Mouse (Mus musculus) stomach, postnatal 0 days (tissue): ENCODE results near the gene Cela3b. TPM values are rescaled to one million over a fixed set of nuclear protein-coding genes. Genes with fewer than 3 reads are reported as not detected.

Experiments used
- ATAC-seq: fragments of 200-750 bp; cut with Nextera tagmentation; 2 replicates; pipeline ENCODE4 v1.8.0; 2017; ENCODE audit not compliant: low FRiP score, low TSS enrichment
- DNase-seq: peaks from one replicate; pipeline ENCODE4 v3.0.0-alpha.2; 2016; ENCODE audit warnings: low spot score
- H3K27ac ChIP-seq: fragments of 300-500 bp; sonication (generic); replicated peaks from 2 replicates; pipeline ENCODE4 v1.5.1; 2014; ENCODE audit warnings: mild to moderate bottlenecking, control low read depth
- H3K27me3 ChIP-seq: fragments of 300-500 bp; sonication (generic); 2 replicates; pipeline ENCODE4 v1.6.1; 2014; ENCODE audit warnings: low read length; ENCODE audit not compliant: control insufficient read depth, insufficient read depth
- H3K36me3 ChIP-seq: fragments of 300-500 bp; sonication (generic); 2 replicates; pipeline ENCODE4 v1.6.1; 2014; ENCODE audit warnings: low read length, mixed read lengths; ENCODE audit not compliant: control insufficient read depth, insufficient read depth
- H3K4me1 ChIP-seq: fragments of 300-500 bp; sonication (generic); replicated peaks from 2 replicates; pipeline ENCODE4 v1.6.1; 2014; ENCODE audit warnings: antibody characterized with exemption; ENCODE audit not compliant: control insufficient read depth, insufficient read depth
- H3K4me2 ChIP-seq: fragments of 300-500 bp; sonication (generic); replicated peaks from 2 replicates; pipeline ENCODE4 v1.6.1; 2014; ENCODE audit warnings: low read depth, mild to moderate bottlenecking, control low read depth, moderate library complexity
- H3K4me3 ChIP-seq: fragments of 300-500 bp; sonication (generic); 2 replicates; pipeline ENCODE4 v1.5.1; 2014; ENCODE audit warnings: low read depth, low read length, control low read depth
- H3K9ac ChIP-seq: fragments of 300-500 bp; sonication (generic); 2 replicates; pipeline ENCODE4 v1.6.1; 2014; ENCODE audit warnings: mild to moderate bottlenecking, low read length, control low read depth, mixed read lengths
- H3K9me3 ChIP-seq: fragments of 300-500 bp; sonication (generic); 2 replicates; pipeline ENCODE4 v1.6.1; 2016; ENCODE audit warnings: low read length; ENCODE audit not compliant: control insufficient read depth
- CTCF ChIP-seq: IDR thresholded peaks from 2 replicates; pipeline ENCODE4 v1.5.1; 2016; ENCODE audit warnings: antibody characterized with exemption, low read depth, mild to moderate bottlenecking, moderate library complexity
- EP300 ChIP-seq: optimal IDR thresholded peaks from 2 replicates; pipeline ENCODE3; 2016; ENCODE audit warnings: antibody characterized with exemption
- WGBS: fragments of 180-500 bp; shearing (Covaris S2); extraction: QIAGEN DNeasy Blood & Tissue Kit; methylation state at CpG from one replicate; pipeline ENCODE4 v1.1.7; 2014; 5-methylcytosine and 5-hydroxymethylcytosine counted together
- polyA plus RNA-seq: library from polyadenylated mRNA; unstranded; fragments of >200 nt; fragmentation: Nextera tagmentation; extraction: Ambion mirVana; gene quantifications from 2 replicates; pipeline ENCODE4 v1.2.1, GENCODE M21; 2015

Cela3b gene
- polyA plus RNA-seq, 1 experiment from 2014 or later, result 4.8 TPM

GRCm38 (mm10) chr4:137466991-137467390, 36.7 kb upstream of the Cela3b start:
- no peak overlapping the region for H3K4me2 ChIP-seq
- no peak for DNase-seq
- WGBS, result 62% methylated on average over 4 of the region's 4 CpGs
- TF ChIP-seq EP300, result no peak
- TF ChIP-seq CTCF, result no peak
- H3K9me3 ChIP-seq, result no peaks in the 10 kb centered on the region
- peaks cover 12% of the 10 kb centered on the region for H3K4me1 ChIP-seq
- H3K27me3 ChIP-seq, result no peaks in the 10 kb centered on the region
- peak overlapping the region; percentile 85 for H3K27ac ChIP-seq
- no peak overlapping the region for H3K4me3 ChIP-seq
- no peak overlapping the region for H3K9ac ChIP-seq
- no peak for ATAC-seq
- H3K36me3 ChIP-seq, result no peaks in the 10 kb centered on the region

GRCm38 (mm10) chr4:137465125-137465787, 34.9 kb upstream of the Cela3b start:
- 52% methylated on average over 13 of the region's 13 CpGs for WGBS
- Histone ChIP-seq H3K4me2 (no peak overlapping the region), H3K4me3 (no peak overlapping the region), H3K27ac (peak overlapping the region; percentile 82), H3K4me1 (peaks cover 10% of the 10 kb centered on the region), H3K36me3 (no peaks in the 10 kb centered on the region), H3K9me3 (no peaks in the 10 kb centered on the region), H3K9ac (peak overlapping the region; percentile 43; the same call in 1 of the 2 replicates), H3K27me3 (no peaks in the 10 kb centered on the region)
- DNase-seq (no peak), ATAC-seq (no peak)
- TF ChIP-seq CTCF (no peak), EP300 (no peak)

DNA sequence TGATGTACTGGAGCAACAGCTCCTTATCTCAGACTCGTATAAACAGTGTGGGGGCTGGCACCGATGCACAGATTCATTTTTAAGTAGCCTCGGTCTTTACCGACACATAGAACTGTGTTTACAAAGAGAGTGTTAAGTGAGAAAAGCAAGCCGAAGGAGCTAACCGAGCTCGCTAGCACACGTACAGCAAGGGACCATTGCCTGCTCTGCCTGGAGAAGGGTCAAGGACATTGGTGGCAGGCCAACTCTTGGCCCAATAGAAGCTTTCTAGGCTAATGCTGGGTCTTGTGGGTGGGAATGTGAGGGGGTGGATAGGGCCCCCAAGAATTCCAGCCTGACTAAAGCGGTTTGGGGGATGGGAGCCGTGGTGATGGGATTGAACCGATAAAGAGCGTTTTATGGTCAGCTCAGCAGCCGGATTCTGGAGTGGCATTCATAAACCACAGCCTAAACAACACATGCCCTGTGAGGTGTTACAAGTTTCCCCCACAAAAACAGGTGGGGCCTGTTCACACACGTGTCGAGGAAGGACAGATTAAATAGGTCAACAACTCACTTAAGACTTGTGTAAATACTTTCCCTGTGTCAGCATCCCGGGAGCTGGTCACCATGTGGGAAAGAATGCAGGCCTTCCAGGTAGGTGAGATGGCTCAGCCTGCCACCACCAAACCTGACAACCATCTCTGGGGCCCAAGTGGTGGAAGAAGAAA, 31.8 kb upstream of the Cela3b start:
- no peak for TF ChIP-seq EP300
- TF ChIP-seq CTCF, result no peak
- H3K27ac ChIP-seq, result 0 out of 2 replicates have a peak overlapping the region, but pooled peaks have one; percentile 0
- H3K4me3 ChIP-seq, result no peak overlapping the region
- no peak overlapping the region for H3K4me2 ChIP-seq
- no peaks in the 10 kb centered on the region for H3K9me3 ChIP-seq
- WGBS, result 40% methylated on average over 16 of the region's 16 CpGs
- ATAC-seq, result peak; percentile 87
- no peaks in the 10 kb centered on the region for H3K27me3 ChIP-seq
- H3K4me1 ChIP-seq, result no peaks in the 10 kb centered on the region; the same call in 1 of the 2 replicates
- DNase-seq, result peak; percentile 76
- no peaks in the 10 kb centered on the region for H3K36me3 ChIP-seq
- no peak overlapping the region for H3K9ac ChIP-seq

DNA sequence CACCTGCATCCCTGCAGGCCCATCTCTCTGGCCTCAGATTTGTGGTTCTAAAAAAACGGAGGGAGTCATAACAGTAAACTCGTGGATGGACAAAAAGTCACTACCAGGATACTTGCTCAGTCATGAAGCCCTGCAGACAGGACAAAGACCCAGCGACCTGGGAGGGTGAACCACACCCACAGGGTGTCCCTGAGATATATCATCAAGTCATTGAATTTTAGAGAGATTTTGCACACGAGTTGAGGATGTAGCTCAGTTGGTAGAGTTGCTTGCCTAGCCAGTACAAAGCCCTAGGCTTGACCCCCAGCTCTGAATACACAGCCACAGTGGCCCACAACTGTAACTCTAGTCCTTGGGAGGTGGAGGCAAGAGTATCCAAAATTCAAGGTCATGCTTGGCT, 30.9 kb upstream of the Cela3b start:
- Histone ChIP-seq H3K4me3 (no peak overlapping the region), H3K9ac (no peak overlapping the region), H3K4me1 (no peaks in the 10 kb centered on the region; the same call in 1 of the 2 replicates), H3K36me3 (no peaks in the 10 kb centered on the region), H3K27me3 (no peaks in the 10 kb centered on the region), H3K9me3 (no peaks in the 10 kb centered on the region), H3K4me2 (no peak overlapping the region), H3K27ac (0 out of 2 replicates have a peak overlapping the region, but pooled peaks have one; percentile 24)
- 67% methylated on average over 4 of the region's 4 CpGs for WGBS
- TF ChIP-seq CTCF (no peak), EP300 (no peak)
- ATAC-seq, result no peak
- DNase-seq, result no peak

- ATAC-seq, result no peak
- H3K4me3 ChIP-seq, result no peak overlapping the region
Observed at GRCm38 (mm10) chr4:137460676-137461075, 30.3 kb upstream of the Cela3b start.

GRCm38 (mm10) chr4:137458861-137459260, 28.5 kb upstream of the Cela3b start:
- Histone ChIP-seq H3K9ac (no peak overlapping the region), H3K4me3 (no peak overlapping the region), H3K9me3 (no peaks in the 10 kb centered on the region), H3K4me2 (no peak overlapping the region), H3K27ac (no peak overlapping the region), H3K27me3 (no peaks in the 10 kb centered on the region), H3K4me1 (no peaks in the 10 kb centered on the region), H3K36me3 (no peaks in the 10 kb centered on the region)
- WGBS, result 59% methylated on average over 5 of the region's 5 CpGs
- no peak for DNase-seq
- ATAC-seq, result no peak
- TF ChIP-seq CTCF, result no peak
- TF ChIP-seq EP300, result no peak

More at GRCm38 (mm10) chr4:137460676-137461075, 30.3 kb upstream of the Cela3b start:
- TF ChIP-seq EP300 (no peak), CTCF (no peak)
- no peak for DNase-seq
- Histone ChIP-seq H3K4me1 (no peaks in the 10 kb centered on the region; the same call in 1 of the 2 replicates), H3K36me3 (no peaks in the 10 kb centered on the region), H3K27ac (no peak overlapping the region), H3K4me2 (no peak overlapping the region), H3K9me3 (no peaks in the 10 kb centered on the region), H3K27me3 (no peaks in the 10 kb centered on the region), H3K9ac (no peak overlapping the region)
- WGBS, result 78% methylated on average over 14 of the region's 14 CpGs
